Mouse (Mus musculus): Measurements from ENCODE around the gene Cacna1s. TPM values are rescaled to one million over a fixed set of nuclear protein-coding genes. Genes with fewer than 3 reads are reported as not detected.

Gene Cacna1s
- polyA plus RNA-seq, 1 experiment from 2014 or later: 0.19 TPM

GRCm38 (mm10) chr1:136085988-136086685, 33.6 kb downstream of the Cacna1s start:
- no peak for ATAC-seq (ENCODE audit: extremely low read depth, insufficient number of reproducible peaks, low FRiP score, low TSS enrichment)
- peaks cover 13% of the 10 kb centered on the region for H3K4me1 ChIP-seq
- H3K36me3 ChIP-seq: no peaks in the 10 kb centered on the region
- peaks cover 5% of the 10 kb centered on the region; the same call in 1 of the 2 replicates for H3K9me3 ChIP-seq
- H3K9ac ChIP-seq: no peak overlapping the region
- H3K4me2 ChIP-seq: no peak overlapping the region
- H3K27ac ChIP-seq (replicated peaks): no peak overlapping the region
- WGBS: 44% methylated on average over 3 of the region's 3 CpGs
- H3K4me3 ChIP-seq: no peak overlapping the region
- peaks cover 49% of the 10 kb centered on the region for H3K27me3 ChIP-seq (replicated peaks)

DNA sequence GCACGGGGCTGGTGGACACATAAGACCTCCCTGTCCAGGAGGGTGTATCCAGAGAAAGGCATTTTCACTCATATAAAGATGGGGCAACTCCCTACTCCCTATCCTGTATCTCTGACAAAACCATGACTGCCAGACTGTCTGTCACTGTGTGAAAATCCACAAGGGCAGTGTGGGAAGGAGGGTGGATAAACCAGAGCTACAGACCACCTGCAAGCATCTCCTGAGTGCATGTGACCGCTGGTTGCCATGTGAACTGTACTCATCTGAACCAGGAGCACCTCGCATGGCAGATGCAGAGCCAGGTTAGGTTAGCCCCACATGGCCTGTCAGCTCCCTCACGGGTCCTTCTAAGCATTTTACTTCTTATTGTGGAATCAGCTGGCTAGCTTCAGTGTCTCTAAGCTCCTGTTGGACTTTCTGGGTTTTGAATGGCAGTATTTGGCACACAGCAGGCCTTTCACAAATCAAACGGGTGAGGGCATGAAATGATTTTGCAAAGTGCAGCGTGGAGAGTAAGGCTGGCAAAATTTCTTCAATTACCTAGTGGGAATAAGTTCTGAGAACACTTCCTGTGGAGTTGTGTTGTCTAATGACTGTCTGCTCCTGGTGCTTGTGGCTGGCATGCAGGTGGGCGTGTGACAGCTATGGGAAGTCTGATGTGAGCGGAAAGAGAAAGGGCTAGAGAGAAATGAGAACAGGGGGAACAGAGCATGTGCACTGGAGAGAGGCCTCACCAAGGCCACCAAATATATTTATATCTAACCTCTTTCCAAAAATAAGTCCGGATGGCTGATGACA, 37.0 kb downstream of the Cacna1s start:
- H3K27ac ChIP-seq (replicated peaks): no peak overlapping the region; the same call in 1 of the 2 replicates
- 69% methylated on average over 9 of the region's 9 CpGs for WGBS
- 0 out of 2 replicates have a peak overlapping the region, but pooled peaks have one; percentile 14 for H3K9ac ChIP-seq
- no peaks in the 10 kb centered on the region for H3K9me3 ChIP-seq
- no peaks in the 10 kb centered on the region for H3K36me3 ChIP-seq
- peaks cover 15% of the 10 kb centered on the region for H3K4me1 ChIP-seq
- no peak overlapping the region for H3K4me2 ChIP-seq
- ATAC-seq (ENCODE audit: extremely low read depth, insufficient number of reproducible peaks, low FRiP score, low TSS enrichment): no peak
- H3K27me3 ChIP-seq (replicated peaks): peaks cover 55% of the 10 kb centered on the region
- H3K4me3 ChIP-seq: no peak overlapping the region

DNA sequence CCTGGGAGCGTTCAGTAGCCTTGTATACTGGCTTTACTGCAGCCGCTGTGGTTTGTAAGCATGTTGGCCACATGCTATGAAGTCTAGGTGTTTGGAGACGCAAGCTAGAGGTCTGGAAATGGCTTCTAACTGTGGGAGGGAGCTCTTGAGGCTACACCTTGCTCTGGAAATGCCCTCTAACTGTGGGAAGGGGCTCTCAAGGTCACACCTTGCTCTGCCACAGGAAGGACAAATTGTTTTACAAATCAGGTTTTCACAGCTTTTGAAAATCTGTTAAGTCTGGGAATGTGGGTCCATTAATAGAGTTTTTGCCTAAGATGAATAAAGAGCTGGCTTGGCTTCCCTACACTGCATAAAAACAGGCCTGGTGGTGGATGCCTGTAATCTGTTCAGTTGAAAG, 41.2 kb downstream of the Cacna1s start:
- ATAC-seq (ENCODE audit: extremely low read depth, insufficient number of reproducible peaks, low FRiP score, low TSS enrichment): no peak
- 59% methylated on average over 3 of the region's 3 CpGs for WGBS

DNA sequence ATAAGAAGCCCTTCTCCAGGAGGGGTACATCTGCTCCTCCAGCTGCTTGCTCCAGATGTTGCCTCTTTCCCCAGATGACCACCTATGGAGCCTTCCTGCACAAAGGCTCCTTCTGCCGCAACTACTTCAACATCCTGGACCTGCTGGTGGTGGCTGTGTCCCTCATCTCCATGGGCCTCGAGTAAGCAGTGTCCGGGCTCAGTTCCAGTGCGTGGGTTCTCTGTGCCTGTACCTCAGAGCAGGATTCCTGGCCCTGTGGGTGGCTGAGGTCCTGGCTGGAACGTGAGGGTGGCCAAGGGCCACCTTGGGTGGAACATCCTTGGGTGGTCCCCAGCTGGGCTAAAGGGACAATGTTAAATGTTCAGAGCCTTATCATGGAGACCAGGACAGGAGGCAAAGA, 42.3 kb downstream of the Cacna1s start:
- H3K4me1 ChIP-seq: peaks cover 3% of the 10 kb centered on the region
- no peak for ATAC-seq (ENCODE audit: extremely low read depth, insufficient number of reproducible peaks, low FRiP score, low TSS enrichment)
- 0 out of 2 replicates have a peak, but pooled peaks cover 2% of the 10 kb centered on the region for H3K9me3 ChIP-seq
- no peak overlapping the region for H3K4me2 ChIP-seq
- no peaks in the 10 kb centered on the region for H3K36me3 ChIP-seq
- WGBS: 67% methylated on average over 5 of the region's 5 CpGs
- no peak overlapping the region for H3K27ac ChIP-seq (replicated peaks)
- H3K9ac ChIP-seq: no peak overlapping the region
- H3K4me3 ChIP-seq: no peak overlapping the region
- peaks cover 24% of the 10 kb centered on the region for H3K27me3 ChIP-seq (replicated peaks)

More for the DNA sequence above, 41.2 kb downstream of the Cacna1s start:
- Histone ChIP-seq H3K4me1 (peaks cover 8% of the 10 kb centered on the region), H3K27ac (replicated peaks) (no peak overlapping the region), H3K4me2 (no peak overlapping the region), H3K4me3 (no peak overlapping the region), H3K36me3 (no peaks in the 10 kb centered on the region), H3K9ac (no peak overlapping the region), H3K27me3 (replicated peaks) (peaks cover 29% of the 10 kb centered on the region), H3K9me3 (no peaks in the 10 kb centered on the region)

DNA sequence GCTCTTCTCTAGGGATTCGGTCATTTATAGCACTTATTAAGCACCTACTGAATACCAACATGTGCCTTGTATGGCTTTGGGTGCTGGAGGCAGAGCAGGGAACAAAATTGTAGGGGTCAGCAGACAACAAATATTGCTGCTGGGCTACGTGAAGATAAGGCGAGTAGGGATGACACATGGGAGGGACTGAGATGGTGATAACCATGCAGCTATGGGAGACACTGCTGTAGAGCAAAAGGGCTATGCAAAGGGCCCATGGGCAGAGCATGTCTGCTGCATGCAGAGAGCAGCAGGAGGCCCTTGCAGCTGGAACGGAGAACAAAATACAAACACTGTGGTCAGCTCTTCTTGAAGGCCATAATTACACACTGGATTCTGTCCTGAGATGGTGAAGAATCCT, 49.5 kb downstream of the Cacna1s start:
- no peak for ATAC-seq (ENCODE audit: extremely low read depth, insufficient number of reproducible peaks, low FRiP score, low TSS enrichment)
- no peaks in the 10 kb centered on the region for H3K36me3 ChIP-seq
- no peak overlapping the region for H3K4me2 ChIP-seq
- peaks cover 9% of the 10 kb centered on the region; the same call in 1 of the 2 replicates for H3K27me3 ChIP-seq (replicated peaks)
- WGBS: 56% methylated on average over 4 of the region's 4 CpGs
- 0 out of 2 replicates have a peak, but pooled peaks cover 6% of the 10 kb centered on the region for H3K9me3 ChIP-seq
- no peak overlapping the region for H3K27ac ChIP-seq (replicated peaks)
- H3K9ac ChIP-seq: no peak overlapping the region
- peaks cover 35% of the 10 kb centered on the region for H3K4me1 ChIP-seq
- no peak overlapping the region for H3K4me3 ChIP-seq

DNA sequence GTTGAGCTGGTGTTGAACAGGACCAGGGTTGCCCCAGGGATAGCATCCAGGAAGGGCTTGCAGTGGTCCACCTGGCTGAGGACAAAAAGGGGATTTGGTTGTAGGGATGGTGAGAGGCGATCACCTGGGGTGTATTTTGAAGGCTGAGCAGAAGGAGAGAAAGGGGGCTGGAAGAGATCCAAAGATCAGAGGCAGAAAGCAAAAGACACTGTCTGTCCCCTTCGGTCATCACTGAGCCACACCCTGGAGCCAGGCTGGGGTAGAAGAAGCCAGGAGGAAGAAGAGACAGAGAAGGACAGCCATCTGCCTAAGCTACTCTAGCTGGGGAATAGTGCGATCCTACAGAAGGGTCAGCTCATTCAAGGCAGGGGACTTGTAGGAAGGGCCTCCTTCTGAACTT, 50.0 kb downstream of the Cacna1s start:
- H3K36me3 ChIP-seq: no peaks in the 10 kb centered on the region
- no peak overlapping the region for H3K4me2 ChIP-seq
- H3K9ac ChIP-seq: no peak overlapping the region
- H3K27ac ChIP-seq (replicated peaks): no peak overlapping the region
- no peak overlapping the region for H3K4me3 ChIP-seq
- 40% methylated on average over 3 of the region's 3 CpGs for WGBS
- peaks cover 9% of the 10 kb centered on the region; the same call in 1 of the 2 replicates for H3K27me3 ChIP-seq (replicated peaks)
- ATAC-seq (ENCODE audit: extremely low read depth, insufficient number of reproducible peaks, low FRiP score, low TSS enrichment): no peak
- H3K4me1 ChIP-seq: peaks cover 35% of the 10 kb centered on the region
- H3K9me3 ChIP-seq: 0 out of 2 replicates have a peak, but pooled peaks cover 6% of the 10 kb centered on the region

GRCm38 (mm10) chr1:136102981-136103380, 50.4 kb downstream of the Cacna1s start:
- peaks cover 35% of the 10 kb centered on the region for H3K4me1 ChIP-seq
- no peaks in the 10 kb centered on the region for H3K36me3 ChIP-seq
- peaks cover 9% of the 10 kb centered on the region; the same call in 1 of the 2 replicates for H3K27me3 ChIP-seq (replicated peaks)
- H3K4me3 ChIP-seq: no peak overlapping the region
- H3K4me2 ChIP-seq: no peak overlapping the region
- no peak overlapping the region for H3K27ac ChIP-seq (replicated peaks)
- no peak overlapping the region for H3K9ac ChIP-seq
- WGBS: 23% methylated on average over 2 of the region's 2 CpGs
- no peak for ATAC-seq (ENCODE audit: extremely low read depth, insufficient number of reproducible peaks, low FRiP score, low TSS enrichment)
- 0 out of 2 replicates have a peak, but pooled peaks cover 6% of the 10 kb centered on the region for H3K9me3 ChIP-seq

DNA sequence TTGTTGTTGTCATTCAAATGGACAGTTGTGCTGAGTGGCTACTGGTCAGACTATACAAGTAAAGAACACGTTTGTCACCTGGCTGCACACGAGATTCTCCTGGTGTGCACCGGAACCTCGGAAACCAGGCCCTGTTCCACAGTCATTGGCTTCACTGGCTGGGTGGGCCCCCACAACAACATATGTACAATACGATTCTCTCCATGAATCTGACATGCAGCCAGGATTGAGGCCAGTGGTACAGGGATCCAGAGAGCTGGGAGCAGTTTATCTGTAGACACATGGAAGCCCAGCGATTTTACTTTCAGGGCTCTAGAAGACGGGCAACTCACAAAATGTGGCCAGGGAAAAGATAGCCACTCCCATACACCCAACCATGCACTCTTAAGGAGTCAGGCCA, 51.1 kb downstream of the Cacna1s start:
- 79% methylated on average over 7 of the region's 7 CpGs for WGBS
- no peaks in the 10 kb centered on the region for H3K36me3 ChIP-seq
- H3K4me1 ChIP-seq: peaks cover 35% of the 10 kb centered on the region
- no peak overlapping the region for H3K27ac ChIP-seq (replicated peaks)
- ATAC-seq (ENCODE audit: extremely low read depth, insufficient number of reproducible peaks, low FRiP score, low TSS enrichment): no peak
- no peak overlapping the region for H3K9ac ChIP-seq
- 0 out of 2 replicates have a peak, but pooled peaks cover 6% of the 10 kb centered on the region for H3K9me3 ChIP-seq
- no peak overlapping the region for H3K4me2 ChIP-seq
- no peak overlapping the region for H3K4me3 ChIP-seq
- peaks cover 13% of the 10 kb centered on the region for H3K27me3 ChIP-seq (replicated peaks)

DNA sequence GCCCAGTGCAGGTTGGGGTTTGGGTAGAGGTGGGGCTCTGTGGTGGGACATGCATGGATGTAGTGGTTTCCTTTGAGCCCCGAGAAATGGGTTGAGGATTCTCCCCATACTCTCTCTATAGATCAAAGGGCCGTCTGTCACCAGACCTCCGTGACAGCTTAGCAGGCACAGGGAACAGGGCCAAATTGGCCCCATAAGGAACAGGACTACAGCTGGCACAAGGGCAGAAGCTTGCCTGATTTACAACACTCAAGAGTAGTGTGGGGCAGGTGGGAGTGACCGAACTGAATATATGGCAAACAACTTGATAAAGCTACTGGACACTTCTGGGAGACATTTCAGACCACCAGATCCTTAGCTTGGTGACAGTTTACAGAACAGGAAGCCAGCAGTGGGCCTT, 52.2 kb downstream of the Cacna1s start:
- Histone ChIP-seq H3K27me3 (replicated peaks) (peaks cover 13% of the 10 kb centered on the region), H3K4me2 (no peak overlapping the region), H3K4me3 (no peak overlapping the region), H3K27ac (replicated peaks) (no peak overlapping the region), H3K9me3 (0 out of 2 replicates have a peak, but pooled peaks cover 4% of the 10 kb centered on the region), H3K9ac (no peak overlapping the region), H3K36me3 (no peaks in the 10 kb centered on the region), H3K4me1 (peaks cover 35% of the 10 kb centered on the region)
- no peak for ATAC-seq (ENCODE audit: extremely low read depth, insufficient number of reproducible peaks, low FRiP score, low TSS enrichment)
- WGBS: 29% methylated on average over 4 of the region's 4 CpGs

- WGBS: 31% methylated on average over 2 of the region's 2 CpGs
- H3K4me3 ChIP-seq: no peak overlapping the region
- H3K9me3 ChIP-seq: no peaks in the 10 kb centered on the region
- H3K27me3 ChIP-seq (replicated peaks): peaks cover 13% of the 10 kb centered on the region
- peaks cover 12% of the 10 kb centered on the region for H3K4me1 ChIP-seq
- no peak overlapping the region for H3K27ac ChIP-seq (replicated peaks)
- ATAC-seq (ENCODE audit: extremely low read depth, insufficient number of reproducible peaks, low FRiP score, low TSS enrichment): no peak
- no peak overlapping the region for H3K4me2 ChIP-seq
- no peak overlapping the region for H3K9ac ChIP-seq
- no peaks in the 10 kb centered on the region for H3K36me3 ChIP-seq
Measured at GRCm38 (mm10) chr1:136109464-136109863, 56.9 kb downstream of the Cacna1s start.

GRCm38 (mm10) chr1:136116183-136116582, 63.6 kb downstream of the Cacna1s start:
- peaks cover 7% of the 10 kb centered on the region for H3K4me1 ChIP-seq
- H3K4me2 ChIP-seq: no peak overlapping the region
- WGBS: 20% methylated on average over 3 of the region's 3 CpGs
- no peaks in the 10 kb centered on the region for H3K9me3 ChIP-seq
- no peak overlapping the region for H3K9ac ChIP-seq
- no peak overlapping the region for H3K27ac ChIP-seq (replicated peaks)
- H3K27me3 ChIP-seq (replicated peaks): 0 out of 2 replicates have a peak, but pooled peaks cover 11% of the 10 kb centered on the region
- no peak for ATAC-seq (ENCODE audit: extremely low read depth, insufficient number of reproducible peaks, low FRiP score, low TSS enrichment)
- H3K4me3 ChIP-seq: no peak overlapping the region
- no peaks in the 10 kb centered on the region for H3K36me3 ChIP-seq
